Mouse (Mus musculus) hindbrain, embryonic 12.5 days (tissue): Measurements from ENCODE around the gene Olfr68. TPM values are rescaled to one million over a fixed set of nuclear protein-coding genes. Genes with fewer than 3 reads are reported as not detected.
"Not testable (repeated sequence)": the region's sequence is repeated elsewhere in the genome, so short reads cannot be mapped to it uniquely, and the experiment has no call there.

ENCODE experiments used
- ATAC-seq: fragments of 200-750 bp; cut with Nextera tagmentation; 2 replicates; pipeline ENCODE4 v1.8.0; 2017; ENCODE audit warnings: moderate TSS enrichment; ENCODE audit not compliant: low FRiP score
- H3K27ac ChIP-seq: fragments of 300-500 bp; sonication (generic); 2 replicates; pipeline ENCODE4 v1.5.1; 2016; ENCODE audit warnings: mild to moderate bottlenecking
- H3K27me3 ChIP-seq: fragments of 300-500 bp; sonication (generic); 2 replicates; pipeline ENCODE4 v1.6.1; 2016; ENCODE audit warnings: mild to moderate bottlenecking
- H3K36me3 ChIP-seq: fragments of 300-500 bp; sonication (generic); 2 replicates; pipeline ENCODE4 v1.6.1; 2016; ENCODE audit warnings: mild to moderate bottlenecking
- H3K4me1 ChIP-seq: fragments of 300-500 bp; sonication (generic); 2 replicates; pipeline ENCODE4 v1.6.1; 2016
- H3K4me2 ChIP-seq: fragments of 300-500 bp; sonication (generic); replicated peaks from 2 replicates; pipeline ENCODE4 v1.6.1; 2016; ENCODE audit warnings: mild to moderate bottlenecking
- H3K4me3 ChIP-seq: fragments of 300-500 bp; sonication (generic); 2 replicates; pipeline ENCODE4 v1.5.1; 2016; ENCODE audit warnings: mild to moderate bottlenecking
- H3K9ac ChIP-seq: fragments of 300-500 bp; sonication (generic); 2 replicates; pipeline ENCODE4 v1.6.1; 2016; ENCODE audit warnings: mild to moderate bottlenecking, moderate library complexity
- H3K9me3 ChIP-seq: fragments of 300-500 bp; sonication (generic); replicated peaks from 2 replicates; pipeline ENCODE4 v1.6.1; 2016; ENCODE audit warnings: mild to moderate bottlenecking
- WGBS: fragments of 180-500 bp; shearing (Covaris S2); methylation state at CpG from one replicate; pipeline ENCODE4 v1.1.7; 2016; 5-methylcytosine and 5-hydroxymethylcytosine counted together
- polyA plus RNA-seq: library from polyadenylated mRNA; unstranded; fragments of >200 nt; fragmentation: Nextera tagmentation; extraction: Ambion mirVana; gene quantifications from 2 replicates; pipeline ENCODE4 v1.2.1, GENCODE M21; 2016

The Olfr68 gene
- polyA plus RNA-seq = not detected in 2 replicates

- H3K36me3 ChIP-seq = no peaks in the 10 kb centered on the region
- no peak for ATAC-seq
- H3K9ac ChIP-seq = no peak within 1 kb of the TSS
- no peak within 1 kb of the TSS for H3K4me2 ChIP-seq
- no peaks in the 10 kb centered on the region for H3K4me1 ChIP-seq
- H3K9me3 ChIP-seq = no peaks in the 10 kb centered on the region
- no peak within 1 kb of the TSS for H3K4me3 ChIP-seq
- no peaks in the 10 kb centered on the region for H3K27me3 ChIP-seq
- 81% methylated on average over 3 of the region's 3 CpGs for WGBS
- H3K27ac ChIP-seq = no peak within 1 kb of the TSS
Observed at GRCm38 (mm10) chr7:103779598-103779997, at the start of gene Olfr68. Gene Olfr68 (minus strand): TSS chr7:103779698.

GRCm38 (mm10) chr7:103827808-103828207, 48.3 kb upstream of the Olfr68 start, which contains the start of gene Hbb-bs:
Gene Hbb-bs (minus strand): TSS chr7:103828096.
- H3K4me3 ChIP-seq = no peak within 1 kb of the TSS
- no peaks in the 10 kb centered on the region for H3K27me3 ChIP-seq
- WGBS = 91% methylated on average over 4 of the region's 4 CpGs
- H3K4me2 ChIP-seq = no peak within 1 kb of the TSS
- H3K27ac ChIP-seq = no peak within 1 kb of the TSS
- no peaks in the 10 kb centered on the region for H3K9me3 ChIP-seq
- no peaks in the 10 kb centered on the region for H3K36me3 ChIP-seq
- no peak within 1 kb of the TSS for H3K9ac ChIP-seq
- H3K4me1 ChIP-seq = no peaks in the 10 kb centered on the region
- ATAC-seq = peak; percentile 26; the same call in 1 of the 2 replicates

- H3K9me3 ChIP-seq, H3K27ac ChIP-seq, H3K4me1 ChIP-seq, H3K4me2 ChIP-seq, ATAC-seq, H3K27me3 ChIP-seq, H3K4me3 ChIP-seq, H3K36me3 ChIP-seq, H3K9ac ChIP-seq: not testable (repeated sequence)
- no CpG with 5 or more reads among the region's 2 CpGs for WGBS
Observed at GRCm38 (mm10) chr7:103827139-103827538, 47.6 kb upstream of the Olfr68 start.

- Histone ChIP-seq H3K4me2 (no peak overlapping the region), H3K4me1 (no peaks in the 10 kb centered on the region), H3K27me3 (no peaks in the 10 kb centered on the region), H3K4me3 (no peak overlapping the region), H3K36me3 (no peaks in the 10 kb centered on the region), H3K9me3 (no peaks in the 10 kb centered on the region), H3K27ac (no peak overlapping the region), H3K9ac (no peak overlapping the region)
- ATAC-seq = no peak
- 66% methylated on average over 3 of the region's 3 CpGs for WGBS
Observed at GRCm38 (mm10) chr7:103826255-103826887, 46.9 kb upstream of the Olfr68 start.

GRCm38 (mm10) chr7:103825536-103826254, 46.2 kb upstream of the Olfr68 start:
- 88% methylated on average over 3 of the region's 3 CpGs for WGBS
- no peaks in the 10 kb centered on the region for H3K4me1 ChIP-seq
- no peak overlapping the region for H3K4me3 ChIP-seq
- no peaks in the 10 kb centered on the region for H3K9me3 ChIP-seq
- H3K36me3 ChIP-seq = no peaks in the 10 kb centered on the region
- ATAC-seq = no peak
- no peak overlapping the region for H3K27ac ChIP-seq
- H3K9ac ChIP-seq = no peak overlapping the region
- no peak overlapping the region for H3K4me2 ChIP-seq
- H3K27me3 ChIP-seq = no peaks in the 10 kb centered on the region

- ATAC-seq = no peak
- Histone ChIP-seq H3K27me3 (no peaks in the 10 kb centered on the region), H3K4me1 (no peaks in the 10 kb centered on the region), H3K9me3 (no peaks in the 10 kb centered on the region), H3K36me3 (no peaks in the 10 kb centered on the region), H3K4me2 (no peak overlapping the region), H3K27ac (no peak overlapping the region), H3K9ac (no peak overlapping the region), H3K4me3 (no peak overlapping the region)
- 89% methylated on average over 2 of the region's 2 CpGs for WGBS
Observed at GRCm38 (mm10) chr7:103824597-103824996, 45.1 kb upstream of the Olfr68 start.

- H3K4me2 ChIP-seq, H3K27ac ChIP-seq, H3K4me1 ChIP-seq, H3K9ac ChIP-seq, H3K9me3 ChIP-seq, H3K27me3 ChIP-seq, ATAC-seq, H3K4me3 ChIP-seq, H3K36me3 ChIP-seq: not testable (repeated sequence)
- WGBS = no CpG with 5 or more reads among the region's 2 CpGs
Observed at GRCm38 (mm10) chr7:103815085-103815484, 35.6 kb upstream of the Olfr68 start.

- H3K27me3 ChIP-seq = no peaks in the 10 kb centered on the region
- no peak within 1 kb of the TSS for H3K27ac ChIP-seq
- no peak within 1 kb of the TSS for H3K4me2 ChIP-seq
- no peak within 1 kb of the TSS for H3K4me3 ChIP-seq
- H3K9me3 ChIP-seq = no peaks in the 10 kb centered on the region
- 88% methylated on average over 3 of the region's 3 CpGs for WGBS
- no peak for ATAC-seq
- H3K36me3 ChIP-seq = no peaks in the 10 kb centered on the region
- no peak within 1 kb of the TSS for H3K9ac ChIP-seq
- H3K4me1 ChIP-seq = no peaks in the 10 kb centered on the region
Observed at GRCm38 (mm10) chr7:103813766-103814165, 34.3 kb upstream of the Olfr68 start, which contains the start of gene Hbb-bt. Gene Hbb-bt (minus strand): TSS chr7:103813996.

GRCm38 (mm10) chr7:103813152-103813551, 33.7 kb upstream of the Olfr68 start:
- H3K27ac ChIP-seq, H3K27me3 ChIP-seq, H3K9ac ChIP-seq, ATAC-seq, H3K9me3 ChIP-seq, H3K4me1 ChIP-seq, H3K36me3 ChIP-seq, H3K4me2 ChIP-seq, H3K4me3 ChIP-seq: not testable (repeated sequence)
- no CpG with 5 or more reads among the region's 3 CpGs for WGBS

GRCm38 (mm10) chr7:103812174-103812573, 32.7 kb upstream of the Olfr68 start:
- Histone ChIP-seq H3K9ac (no peak overlapping the region), H3K9me3 (no peaks in the 10 kb centered on the region), H3K27me3 (no peaks in the 10 kb centered on the region), H3K27ac (no peak overlapping the region), H3K4me1 (no peaks in the 10 kb centered on the region), H3K36me3 (no peaks in the 10 kb centered on the region), H3K4me3 (no peak overlapping the region), H3K4me2 (no peak overlapping the region)
- WGBS = 78% methylated on average over 1 of the region's 1 CpGs
- ATAC-seq = no peak

- Histone ChIP-seq H3K36me3 (no peaks in the 10 kb centered on the region), H3K4me1 (no peaks in the 10 kb centered on the region), H3K4me3 (no peak overlapping the region), H3K9ac (no peak overlapping the region), H3K27me3 (no peaks in the 10 kb centered on the region), H3K9me3 (no peaks in the 10 kb centered on the region), H3K4me2 (no peak overlapping the region), H3K27ac (no peak overlapping the region)
- no peak for ATAC-seq
- WGBS = 100% methylated on average over 1 of the region's 1 CpGs
Observed at GRCm38 (mm10) chr7:103811223-103811845, 31.8 kb upstream of the Olfr68 start.

GRCm38 (mm10) chr7:103810746-103811145, 31.2 kb upstream of the Olfr68 start:
- Histone ChIP-seq H3K27me3 (no peaks in the 10 kb centered on the region), H3K4me2 (no peak overlapping the region), H3K9ac (no peak overlapping the region), H3K4me1 (no peaks in the 10 kb centered on the region), H3K4me3 (no peak overlapping the region), H3K27ac (no peak overlapping the region), H3K9me3 (no peaks in the 10 kb centered on the region), H3K36me3 (no peaks in the 10 kb centered on the region)
- no peak for ATAC-seq
- 90% methylated on average over 3 of the region's 3 CpGs for WGBS
